Mouse (Mus musculus) cerebellum, postnatal 14 days (tissue): ENCODE results near the gene Mrtfb.

Experiments used
- DNase-seq, 2 experiments: peaks; one replicate each; pipeline ENCODE4 v3.0.0; 2021; ENCODE audit warnings: mixed read lengths in 2 of 2

The Mrtfb gene

DNA sequence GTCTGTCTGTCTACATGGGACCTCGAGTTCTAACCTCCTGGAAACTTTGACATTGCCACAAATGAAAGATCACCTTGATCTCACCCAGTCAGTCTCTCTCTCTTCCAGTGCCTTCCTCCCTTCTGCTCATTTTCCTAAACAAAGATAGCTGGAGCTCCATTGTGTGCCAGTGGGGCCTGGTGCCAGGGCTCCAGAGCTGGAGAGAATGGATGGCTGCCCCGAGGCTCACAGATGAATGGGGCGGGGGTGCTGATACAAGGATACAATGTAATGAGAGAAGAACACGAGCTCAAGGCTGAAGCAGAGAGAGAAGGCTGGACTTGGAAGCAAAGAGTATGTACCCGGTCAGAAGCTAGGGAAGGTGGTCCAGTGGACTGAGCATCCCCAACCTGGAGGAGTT lies 189.2 kb downstream of the Mrtfb start:
- DNase-seq: no peak

DNA sequence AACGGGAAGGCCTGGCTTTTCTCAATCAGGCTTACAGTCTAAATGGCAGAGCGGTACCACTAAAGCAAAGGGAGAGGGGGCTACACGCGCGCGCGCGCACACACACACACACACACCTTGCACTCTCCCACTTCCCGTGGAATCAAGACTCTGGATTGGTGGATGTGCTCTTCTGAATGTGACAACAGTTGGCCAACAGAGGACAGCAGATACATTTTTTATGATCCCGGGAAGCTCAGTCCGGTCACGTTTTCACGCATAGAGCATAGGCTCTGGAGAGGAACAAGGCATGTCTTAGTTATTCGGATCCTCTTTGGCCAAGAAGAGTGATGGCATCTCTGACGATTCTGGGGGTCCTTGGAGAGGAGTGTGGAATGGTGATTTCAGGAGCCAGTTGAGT lies 190.2 kb downstream of the Mrtfb start:
- peak; percentile 43 to 58 for DNase-seq

GRCm38 (mm10) chr16:13446971-13447283 lies 190.6 kb downstream of the Mrtfb start:
- peak in 1 of 2 experiments; percentile 34 for DNase-seq

GRCm38 (mm10) chr16:13447284-13448050 lies 191.2 kb downstream of the Mrtfb start:
- peak; percentile 55 to 61 for DNase-seq

DNA sequence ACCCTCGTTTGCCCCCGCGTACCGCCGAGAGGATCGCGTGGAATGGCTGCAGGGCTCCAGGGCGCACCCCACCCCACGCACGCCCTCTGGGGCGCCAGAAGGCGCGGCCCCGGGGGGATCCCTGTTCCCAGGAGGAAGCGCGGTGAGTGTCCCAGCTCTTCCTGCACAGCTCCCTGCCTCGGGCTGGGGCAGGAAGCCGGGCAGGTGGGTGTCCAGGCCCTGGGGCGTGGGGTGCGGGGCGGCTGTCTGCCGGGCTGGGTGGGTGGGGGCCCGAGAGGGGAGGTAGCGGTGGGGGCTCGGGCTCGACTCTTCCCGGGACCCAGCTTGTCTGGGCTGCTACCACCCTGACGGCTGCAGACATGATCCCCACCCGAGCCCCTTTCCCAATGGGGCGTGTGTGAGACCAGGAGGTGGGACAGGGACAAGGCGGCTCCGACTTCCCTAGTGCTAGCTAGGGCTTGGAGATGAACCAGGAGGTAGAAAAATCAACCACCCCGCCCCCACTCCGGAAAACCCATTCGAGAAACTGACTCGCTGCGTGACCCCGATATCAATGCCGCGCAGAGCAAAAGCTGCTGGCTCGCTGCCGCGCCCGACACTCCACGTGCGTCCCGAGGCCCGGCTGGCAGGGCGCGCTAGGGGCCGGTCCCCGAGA lies 191.9 kb downstream of the Mrtfb start:
- DNase-seq: peak; percentile 69 to 72

DNA sequence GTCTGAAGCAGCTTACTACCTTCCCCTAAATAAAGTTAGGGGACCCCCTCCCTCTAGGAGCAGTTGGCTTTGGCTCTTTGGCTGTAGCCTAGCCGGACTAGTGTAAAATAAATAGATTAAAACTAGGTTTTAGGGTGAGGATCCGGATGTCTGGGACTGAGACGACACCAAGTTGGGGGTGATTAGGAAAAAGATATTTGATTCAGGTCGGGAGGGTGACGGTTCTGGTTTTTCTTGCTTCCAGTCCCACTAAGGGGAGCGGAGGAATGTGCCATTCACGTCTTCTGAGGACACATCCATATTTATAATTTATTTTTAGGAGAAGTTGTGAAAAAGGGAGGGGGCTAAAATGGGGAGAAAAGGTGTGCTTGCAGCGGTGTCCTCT lies 192.4 kb downstream of the Mrtfb start:
- DNase-seq: no peak

DNA sequence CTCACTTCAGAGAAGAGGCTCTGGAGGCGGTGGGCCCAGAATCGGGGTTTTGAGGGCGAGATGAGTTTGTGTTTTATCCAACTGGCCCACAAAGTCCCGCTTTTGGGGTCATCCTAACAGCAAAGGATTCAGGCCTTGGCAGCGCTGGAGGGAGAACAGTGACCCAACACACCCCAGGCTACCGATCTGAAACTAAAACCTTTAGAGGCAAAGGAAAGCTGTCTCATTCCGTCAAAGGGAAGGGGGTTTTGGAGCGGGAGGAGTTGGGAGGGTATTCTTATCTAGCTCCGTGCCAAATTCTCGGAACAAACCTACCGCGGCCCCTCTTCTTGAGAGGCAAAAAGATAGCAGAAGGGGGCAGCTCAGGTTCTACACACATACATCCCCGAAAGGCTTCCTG lies 193.2 kb downstream of the Mrtfb start:
- no peak for DNase-seq

- DNase-seq: no peak
Observed at GRCm38 (mm10) chr16:13450831-13451230, 194.6 kb downstream of the Mrtfb start.

- peak; percentile 81 to 84 for DNase-seq
Observed at GRCm38 (mm10) chr16:13451991-13452390, 195.7 kb downstream of the Mrtfb start.

GRCm38 (mm10) chr16:13452661-13453060 lies 196.4 kb downstream of the Mrtfb start:
- DNase-seq: no peak

DNA sequence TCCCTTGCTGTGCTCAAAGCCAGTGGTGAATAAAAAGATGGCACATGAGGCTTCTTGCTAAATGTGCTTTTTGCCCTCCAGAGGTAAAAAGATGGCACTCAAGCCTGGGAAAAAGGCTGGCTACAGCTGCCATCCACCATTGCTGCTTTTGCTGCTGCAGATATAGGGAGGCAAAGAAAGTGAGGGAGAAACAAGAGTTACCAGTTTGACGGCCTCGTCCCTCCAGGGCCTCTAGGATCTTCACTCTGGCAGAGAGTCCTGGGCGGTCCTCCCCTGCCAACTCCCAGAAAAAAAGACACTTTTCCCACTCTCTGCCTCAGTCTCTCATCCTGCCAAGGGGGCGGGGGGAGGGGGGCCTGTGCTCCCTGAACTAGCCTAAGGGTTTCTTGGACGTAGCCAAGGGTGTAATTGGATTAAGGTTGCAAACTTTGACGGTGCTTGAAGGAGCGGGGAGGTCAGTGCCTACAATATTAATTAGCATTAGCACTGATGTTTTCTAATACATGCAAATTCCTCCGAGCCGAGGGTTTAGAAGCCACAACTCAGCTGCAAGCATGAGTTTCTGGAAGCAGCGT lies 197.8 kb downstream of the Mrtfb start:
- no peak for DNase-seq

DNA sequence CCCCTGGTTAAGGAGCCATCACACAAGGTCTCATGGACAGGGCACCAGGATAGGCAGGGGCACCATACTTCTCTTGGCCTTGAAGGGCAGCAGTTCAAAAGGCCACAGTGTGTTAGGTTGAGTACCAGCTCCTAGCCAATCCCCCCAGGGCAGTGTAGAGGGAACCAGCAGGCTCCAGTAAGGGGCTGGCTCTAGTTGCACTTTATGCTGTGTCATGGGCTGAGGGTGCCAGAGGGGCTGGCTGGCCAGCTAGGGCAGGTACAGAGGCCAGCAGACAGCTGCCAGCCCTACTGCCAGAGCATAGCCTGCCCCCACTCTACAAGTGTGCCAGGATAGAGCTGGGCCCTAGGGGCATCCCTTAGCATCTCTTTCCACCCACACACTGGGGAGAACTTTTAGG lies 199.3 kb downstream of the Mrtfb start:
- no peak for DNase-seq

DNA sequence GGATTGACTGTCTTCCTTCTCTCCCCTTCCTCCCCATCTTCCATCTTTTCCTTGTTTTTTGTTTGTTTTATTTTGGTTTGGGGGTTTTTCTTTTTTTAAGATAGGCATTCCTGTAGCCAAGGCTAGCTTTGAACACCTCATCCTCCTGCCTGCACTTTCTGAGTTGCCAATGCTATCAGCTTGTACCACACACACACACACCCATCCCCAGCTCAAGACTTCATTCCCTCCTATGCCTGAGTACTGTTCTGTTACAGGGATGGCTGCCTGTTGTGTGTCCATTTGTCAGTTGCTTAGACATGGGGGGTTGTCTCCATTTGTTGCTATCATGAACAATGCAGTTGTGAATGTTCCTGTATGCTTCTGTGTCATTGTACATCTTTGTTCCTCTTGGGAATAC lies 202.3 kb downstream of the Mrtfb start:
- no peak for DNase-seq

DNA sequence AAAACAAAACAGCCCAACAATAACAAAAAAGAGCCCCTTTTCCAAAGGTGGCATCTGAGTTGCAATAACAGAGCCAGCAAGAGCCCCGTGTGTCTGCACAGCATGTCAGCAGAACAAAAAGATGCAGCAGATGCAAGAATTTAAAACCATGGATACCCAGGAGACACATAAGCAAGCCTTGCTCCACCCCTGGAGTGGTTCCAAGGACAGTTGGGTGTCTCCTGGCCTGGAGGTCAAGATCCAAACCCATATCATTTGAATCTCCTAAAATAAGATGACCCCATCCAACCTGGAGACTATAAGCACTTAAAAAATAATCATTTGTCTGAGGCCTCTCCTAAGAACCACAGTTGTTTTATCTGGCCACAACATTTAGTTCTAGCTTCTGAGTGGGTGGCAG lies 203.8 kb downstream of the Mrtfb start:
- DNase-seq: no peak

GRCm38 (mm10) chr16:13460777-13461408 lies 204.6 kb downstream of the Mrtfb start:
- DNase-seq: no peak

DNA sequence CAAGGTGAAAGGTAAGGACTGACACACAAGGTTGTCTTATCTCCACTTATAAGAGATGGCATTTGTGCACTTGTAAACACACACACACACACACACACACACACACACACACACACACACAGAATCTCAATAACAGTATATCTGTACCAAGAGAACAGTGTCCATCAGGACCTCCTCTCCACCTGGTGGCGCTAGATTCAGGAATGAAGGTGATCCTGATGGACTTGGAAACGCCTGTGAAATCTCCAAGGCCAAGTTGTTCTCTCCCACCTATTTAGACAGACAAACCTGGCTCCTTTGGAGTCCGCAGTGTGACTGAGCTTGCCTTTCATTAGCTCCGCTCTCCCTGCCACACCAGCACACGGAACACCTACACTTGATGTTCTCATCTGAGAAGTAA lies 208.4 kb downstream of the Mrtfb start:
- DNase-seq: no peak
